Mouse (Mus musculus): Measurements from ENCODE around the gene Fxyd7. TPM values are rescaled to one million over a fixed set of nuclear protein-coding genes. Genes with fewer than 3 reads are reported as not detected.

The Fxyd7 gene
- total RNA-seq, 2 experiments from 2014 or later: 376 to 407 TPM

GRCm38 (mm10) chr7:31052636-31053434, 1.6 kb upstream of the Fxyd7 start:
- peak; percentile 60 to 73 for DNase-seq (ENCODE audit: low spot score in 2 of 2)

GRCm38 (mm10) chr7:31052251-31052635, 976 bp upstream of the Fxyd7 start:
- no peak for DNase-seq (ENCODE audit: low spot score in 2 of 2)

GRCm38 (mm10) chr7:31050921-31051320, 346 bp downstream of the Fxyd7 start:
- DNase-seq (ENCODE audit: low spot score in 2 of 2): peak in 1 of 2 experiments; percentile 53

GRCm38 (mm10) chr7:31050487-31050886, 780 bp downstream of the Fxyd7 start:
- peak in 1 of 2 experiments; percentile 28 for DNase-seq (ENCODE audit: low spot score in 2 of 2)

- DNase-seq (ENCODE audit: low spot score in 2 of 2): peak; percentile 64 to 73
Measured at GRCm38 (mm10) chr7:31049846-31050281, 1.4 kb downstream of the Fxyd7 start.

GRCm38 (mm10) chr7:31049135-31049845, 2.0 kb downstream of the Fxyd7 start:
- DNase-seq (ENCODE audit: low spot score in 2 of 2): peak; percentile 35 to 59

- no peak for DNase-seq (ENCODE audit: low spot score in 2 of 2)
Measured at GRCm38 (mm10) chr7:31042431-31042910, 8.8 kb downstream of the Fxyd7 start, which contains the start of gene Fxyd5. Gene Fxyd5 (minus strand): TSS chr7:31042481.

- no peak for DNase-seq (ENCODE audit: low spot score in 2 of 2)
Measured at GRCm38 (mm10) chr7:31041662-31042315, 9.5 kb downstream of the Fxyd7 start.

GRCm38 (mm10) chr7:31041023-31041407, 10.3 kb downstream of the Fxyd7 start:
- no peak for DNase-seq (ENCODE audit: low spot score in 2 of 2)

GRCm38 (mm10) chr7:31040281-31041022, 10.8 kb downstream of the Fxyd7 start:
- DNase-seq (ENCODE audit: low spot score in 2 of 2): no peak

GRCm38 (mm10) chr7:31039011-31039410, 12.3 kb downstream of the Fxyd7 start:
- DNase-seq (ENCODE audit: low spot score in 2 of 2): no peak

- DNase-seq (ENCODE audit: low spot score in 2 of 2): no peak
Measured at GRCm38 (mm10) chr7:31037675-31038074, 13.6 kb downstream of the Fxyd7 start.

- DNase-seq (ENCODE audit: low spot score in 2 of 2): no peak
Measured at GRCm38 (mm10) chr7:31036917-31037316, 14.3 kb downstream of the Fxyd7 start.

GRCm38 (mm10) chr7:31035291-31035690, 16.0 kb downstream of the Fxyd7 start:
- DNase-seq (ENCODE audit: low spot score in 2 of 2): no peak

- no peak for DNase-seq (ENCODE audit: low spot score in 2 of 2)
Measured at GRCm38 (mm10) chr7:31034789-31035188, 16.5 kb downstream of the Fxyd7 start.

- DNase-seq (ENCODE audit: low spot score in 2 of 2): no peak
Measured at GRCm38 (mm10) chr7:31033409-31034165, 17.7 kb downstream of the Fxyd7 start.

GRCm38 (mm10) chr7:31031731-31032130, 19.5 kb downstream of the Fxyd7 start:
- DNase-seq (ENCODE audit: low spot score in 2 of 2): no peak

GRCm38 (mm10) chr7:31030717-31031116, 20.6 kb downstream of the Fxyd7 start:
- no peak for DNase-seq (ENCODE audit: low spot score in 2 of 2)

- no peak for DNase-seq (ENCODE audit: low spot score in 2 of 2)
Measured at GRCm38 (mm10) chr7:31028609-31029008, 22.7 kb downstream of the Fxyd7 start.
